Mouse (Mus musculus) bone marrow, adult 2 months (tissue): ENCODE measurements around the gene Cd200r1. TPM values are rescaled to one million over a fixed set of nuclear protein-coding genes. Genes with fewer than 3 reads are reported as not detected.
"Not testable (repeated sequence)": the region's sequence is repeated elsewhere in the genome, so short reads cannot be mapped to it uniquely, and the experiment has no call there.

ENCODE experiments used
- H3K27ac ChIP-seq: fragments of 200-500 bp; 2 replicates; pipeline ENCODE4 v1.5.1; 2012; ENCODE audit warnings: low read depth, mild to moderate bottlenecking, control low read depth, inconsistent platforms, low read length; ENCODE audit not compliant: control insufficient read depth, poor library complexity, insufficient read depth
- H3K4me1 ChIP-seq: fragments of 200-500 bp; 2 replicates; pipeline ENCODE4 v1.6.1; 2011; ENCODE audit warnings: low read length; ENCODE audit not compliant: control insufficient read depth, insufficient read depth
- H3K4me3 ChIP-seq: fragments of 200-500 bp; replicated peaks from 2 replicates; pipeline ENCODE3; 2011; ENCODE audit warnings: mild to moderate bottlenecking, low read depth, low read length, control low read depth; ENCODE audit not compliant: control insufficient read depth
- CTCF ChIP-seq: fragments of 200-500 bp; IDR thresholded peaks from 2 replicates; pipeline ENCODE4 v1.5.1; 2011; ENCODE audit warnings: low read length, control low read depth; ENCODE audit not compliant: control insufficient read depth, insufficient read depth
- POLR2A ChIP-seq: fragments of 200-500 bp; IDR thresholded peaks from 2 replicates; pipeline ENCODE4 v1.6.1; 2011; ENCODE audit warnings: low read depth, mild to moderate bottlenecking, control low read depth, low read length, borderline replicate concordance; ENCODE audit not compliant: control insufficient read depth
- WGBS: fragments of 180-500 bp; shearing (Covaris S2); methylation state at CpG from one replicate; pipeline ENCODE4 v1.1.7; 2018; 5-methylcytosine and 5-hydroxymethylcytosine counted together
- polyA plus RNA-seq: library from polyadenylated mRNA; stranded (reverse); fragments of >200 nt; gene quantifications from 2 replicates; pipeline ENCODE4 v1.2.4, GENCODE M21; 2011; ENCODE audit warnings: low replicate concordance; ENCODE audit not compliant: missing spikeins, insufficient read depth, insufficient read length

Gene Cd200r1
- polyA plus RNA-seq, 1 experiment, result 5.3 TPM

DNA sequence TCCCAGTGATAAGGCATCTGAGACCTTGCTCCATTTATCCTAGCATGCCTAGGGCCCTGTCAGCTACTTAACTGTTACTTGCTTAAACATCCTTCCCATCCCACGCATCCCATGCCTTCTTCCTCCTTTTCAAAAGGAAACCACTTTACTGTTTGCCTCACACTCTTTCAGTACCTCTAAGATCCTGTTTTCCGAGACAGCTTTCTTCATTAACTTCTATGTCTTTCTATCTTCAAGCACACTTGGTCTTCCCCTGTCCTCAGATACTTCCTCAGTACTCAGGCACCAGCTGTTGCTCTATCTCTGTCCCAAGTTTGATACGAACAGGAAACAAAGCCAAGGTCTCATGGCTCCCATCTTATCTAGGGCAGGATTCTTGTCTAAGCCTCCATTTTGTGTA is 8.1 kb downstream of the Cd200r1 start:
- no peak for TF ChIP-seq POLR2A
- no peak for TF ChIP-seq CTCF
- H3K4me1 ChIP-seq, result no peaks in the 10 kb centered on the region; the same call in 1 of the 2 replicates
- H3K27ac ChIP-seq, result no peak overlapping the region
- 31% methylated on average over 3 of the region's 3 CpGs for WGBS
- H3K4me3 ChIP-seq, result no peak overlapping the region

DNA sequence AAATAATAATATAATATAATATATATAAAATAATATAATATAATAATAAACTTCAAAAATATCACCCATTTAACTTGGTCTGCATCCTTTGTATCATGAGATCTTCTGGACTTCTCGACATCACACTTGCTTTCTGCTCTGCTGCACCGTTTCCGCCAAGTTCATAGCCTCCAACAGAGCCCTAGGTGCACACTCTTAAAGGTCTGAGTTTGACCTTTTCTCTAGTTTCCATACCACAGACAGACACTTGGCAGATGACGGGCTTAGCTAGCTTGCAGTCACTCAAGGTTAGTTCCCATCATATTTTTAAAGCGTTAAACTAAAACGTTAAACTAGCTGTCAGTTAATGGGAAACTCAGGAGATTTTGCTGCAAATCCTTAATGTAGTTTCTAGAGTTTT is 8.7 kb downstream of the Cd200r1 start:
- Histone ChIP-seq H3K4me3 (no peak overlapping the region), H3K27ac (no peak overlapping the region), H3K4me1 (no peaks in the 10 kb centered on the region; the same call in 1 of the 2 replicates)
- WGBS, result 89% methylated on average over 6 of the region's 6 CpGs
- TF ChIP-seq CTCF (no peak), POLR2A (no peak)

GRCm38 (mm10) chr16:44778538-44779147 is 13.1 kb downstream of the Cd200r1 start:
- TF ChIP-seq CTCF, result no peak
- no peak for TF ChIP-seq POLR2A
- 2% methylated on average over 17 of the region's 17 CpGs for whole genome bisulfite sequencing
- Histone ChIP-seq H3K4me3 (peak overlapping the region; percentile 38), H3K4me1 (no peaks in the 10 kb centered on the region; the same call in 1 of the 2 replicates), H3K27ac (peak overlapping the region; percentile 71; the same call in 1 of the 2 replicates)

DNA sequence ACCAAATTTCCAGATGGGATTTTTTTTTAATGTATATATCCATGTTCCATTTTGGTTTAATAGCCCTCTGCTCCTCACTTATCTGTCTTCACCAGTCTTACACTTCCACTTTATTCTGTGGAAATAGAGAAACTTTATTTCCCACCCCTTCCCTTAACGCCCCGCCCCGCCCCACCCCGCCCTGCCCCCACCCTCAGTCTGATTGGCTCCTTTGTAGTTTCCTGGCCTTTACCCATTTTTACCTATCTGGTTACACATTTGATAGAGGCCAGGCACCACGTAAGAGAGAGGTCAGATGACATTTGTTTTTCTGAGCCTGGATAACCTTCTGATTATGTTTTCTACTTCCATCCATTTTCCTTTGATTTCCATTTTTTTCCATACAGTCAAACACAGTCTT is 14.0 kb downstream of the Cd200r1 start:
- Histone ChIP-seq H3K4me1 (no peaks in the 10 kb centered on the region; the same call in 1 of the 2 replicates), H3K27ac (no peak overlapping the region), H3K4me3 (no peak overlapping the region)
- WGBS, result 44% methylated on average over 5 of the region's 5 CpGs
- TF ChIP-seq POLR2A, result no peak
- no peak for TF ChIP-seq CTCF

DNA sequence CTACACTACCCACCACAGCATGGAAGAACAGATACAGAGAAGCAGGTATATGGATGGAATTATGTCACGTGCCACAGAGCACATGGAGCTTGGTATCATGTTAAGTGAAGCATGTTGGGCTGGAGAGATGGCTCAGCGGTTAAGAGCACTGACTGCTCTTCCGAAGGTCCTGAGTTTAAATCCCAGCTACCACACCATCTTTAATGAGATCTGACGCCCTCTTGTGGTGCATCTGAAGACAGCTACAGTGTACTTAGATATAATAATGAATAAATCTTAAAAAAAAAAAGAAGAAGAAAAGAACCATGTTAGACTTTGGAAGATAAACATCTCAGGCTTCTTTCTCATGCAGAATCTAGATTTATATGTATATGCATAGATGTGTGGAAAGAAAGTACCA is 15.2 kb downstream of the Cd200r1 start:
- Histone ChIP-seq H3K4me3 (no peak overlapping the region), H3K4me1 (no peaks in the 10 kb centered on the region; the same call in 1 of the 2 replicates), H3K27ac (no peak overlapping the region)
- TF ChIP-seq POLR2A (no peak), CTCF (no peak)
- 69% methylated on average over 4 of the region's 4 CpGs for WGBS

DNA sequence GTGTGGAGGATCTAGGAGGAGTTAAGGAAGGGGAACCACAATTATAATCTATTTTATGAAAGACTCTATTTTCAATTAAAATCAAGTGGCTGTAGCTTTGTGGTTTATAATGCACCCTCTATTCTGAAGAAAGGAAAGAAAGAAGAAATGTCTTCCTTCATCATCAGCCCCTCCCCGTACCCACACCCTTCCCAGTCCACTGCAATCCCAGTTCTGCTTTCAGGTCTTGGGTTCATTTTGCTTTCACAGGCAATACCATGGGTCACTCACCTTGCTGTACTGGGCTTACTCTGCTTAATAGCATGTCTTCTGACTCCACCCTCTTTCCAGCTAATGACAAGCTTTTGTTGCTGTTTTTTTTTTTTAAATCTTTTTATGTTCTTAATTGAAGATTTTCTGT is 21.4 kb downstream of the Cd200r1 start:
- TF ChIP-seq CTCF (no peak), POLR2A (no peak)
- 52% methylated on average over 1 of the region's 1 CpGs for WGBS
- H3K4me1 ChIP-seq, result no peaks in the 10 kb centered on the region
- no peak overlapping the region for H3K27ac ChIP-seq
- no peak overlapping the region for H3K4me3 ChIP-seq

- H3K4me1 ChIP-seq, result no peaks in the 10 kb centered on the region
- H3K4me3 ChIP-seq, result no peak overlapping the region
- no peak for TF ChIP-seq POLR2A
- TF ChIP-seq CTCF, result no peak
- no peak overlapping the region for H3K27ac ChIP-seq
These were observed 28.9 kb downstream of the Cd200r1 start for GRCm38 (mm10) chr16:44794416-44794815.

GRCm38 (mm10) chr16:44805976-44806375 is 40.4 kb downstream of the Cd200r1 start:
- Histone ChIP-seq H3K27ac (no peak overlapping the region), H3K4me1 (no peaks in the 10 kb centered on the region), H3K4me3 (no peak overlapping the region)
- TF ChIP-seq POLR2A (no peak), CTCF (no peak)

DNA sequence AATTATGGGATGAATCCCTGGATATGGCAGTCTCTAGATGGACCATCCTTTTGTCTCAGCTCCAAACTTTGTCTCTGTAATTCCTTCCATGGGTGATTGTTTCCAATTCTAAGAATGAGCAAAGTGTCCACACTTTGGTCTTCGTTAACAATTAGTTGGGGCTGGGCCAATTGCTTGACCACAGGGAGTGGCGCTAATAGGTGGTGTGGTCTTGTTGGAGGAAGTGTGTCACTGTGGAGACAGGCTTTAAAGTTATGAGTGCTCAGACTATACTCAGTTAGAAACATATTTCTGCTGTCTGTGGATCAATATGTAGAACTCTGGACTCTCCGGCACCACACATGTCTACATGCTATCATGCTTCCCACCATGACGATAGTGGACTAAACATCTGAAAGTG is 44.7 kb downstream of the Cd200r1 start:
- 72% methylated on average over 4 of the region's 4 CpGs for WGBS
- not testable (repeated sequence) for H3K27ac ChIP-seq, H3K4me3 ChIP-seq, H3K4me1 ChIP-seq
